Mouse (Mus musculus) bone marrow macrophage, adult 2 months (primary cell): Measurements from ENCODE around the gene Klk12. TPM values are rescaled to one million over a fixed set of nuclear protein-coding genes. Genes with fewer than 3 reads are reported as not detected.

Source experiments
- H3K27ac ChIP-seq: 2 replicates; pipeline ENCODE4 v1.5.1; 2012; ENCODE audit warnings: low read depth, low read length; ENCODE audit not compliant: insufficient read depth
- H3K4me1 ChIP-seq: 2 replicates; pipeline ENCODE4 v1.6.1; 2012; ENCODE audit warnings: low read length; ENCODE audit not compliant: control insufficient read depth, insufficient read depth
- H3K4me3 ChIP-seq: 2 replicates; pipeline ENCODE4 v1.5.1; 2012; ENCODE audit warnings: mild to moderate bottlenecking, low read length, moderate library complexity; ENCODE audit not compliant: insufficient read depth
- CTCF ChIP-seq: IDR thresholded peaks from 2 replicates; pipeline ENCODE4 v1.5.1; 2012; ENCODE audit warnings: low read depth, mild to moderate bottlenecking, low read length, moderate library complexity
- POLR2A ChIP-seq: IDR thresholded peaks from 2 replicates; pipeline ENCODE4 v1.6.1; 2012; ENCODE audit warnings: mild to moderate bottlenecking, low read depth, low read length, borderline replicate concordance
- polyA plus RNA-seq: library from polyadenylated mRNA; stranded (reverse); fragments of >200 nt; gene quantifications from 2 replicates; pipeline ENCODE4 v1.2.4, GENCODE M21; 2012; ENCODE audit not compliant: missing spikeins, insufficient read depth, insufficient read length

The Klk12 gene
- polyA plus RNA-seq, 1 experiment = not detected

GRCm38 (mm10) chr7:43789295-43789694, 20.6 kb downstream of the Klk12 start:
- TF ChIP-seq CTCF (no peak), POLR2A (no peak)
- no peak overlapping the region for H3K4me3 ChIP-seq
- H3K27ac ChIP-seq = no peak overlapping the region
- H3K4me1 ChIP-seq = no peaks in the 10 kb centered on the region

- Histone ChIP-seq H3K27ac (no peak within 1 kb of the TSS), H3K4me1 (0 out of 2 replicates have a peak, but pooled peaks cover 1% of the 10 kb centered on the region), H3K4me3 (no peak within 1 kb of the TSS)
- TF ChIP-seq CTCF (no peak), POLR2A (no peak)
Measured at GRCm38 (mm10) chr7:43791591-43791990, 22.9 kb downstream of the Klk12 start, which contains the start of gene Klk9. Gene Klk9, plus strand, starts transcription at chr7:43791891.

DNA sequence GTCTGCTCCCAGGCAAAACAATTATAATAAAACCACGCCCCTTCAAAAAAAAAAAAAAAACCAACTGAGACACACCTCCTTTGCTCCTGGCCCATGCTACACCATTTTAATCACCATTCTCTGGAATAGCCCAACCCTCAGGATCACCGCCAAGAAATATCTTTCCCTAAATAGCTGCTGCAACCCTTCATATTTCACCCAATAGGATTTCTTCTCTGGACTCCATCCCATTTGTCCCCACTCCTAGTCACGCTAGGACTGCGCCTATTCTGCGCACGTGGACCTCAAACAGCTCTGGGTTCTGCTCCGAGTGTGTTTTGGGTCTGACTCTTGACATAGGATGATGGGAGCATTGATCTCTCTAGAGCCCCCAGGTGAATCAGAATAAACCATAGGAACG, 27.7 kb downstream of the Klk12 start:
- H3K4me3 ChIP-seq = peak overlapping the region; percentile 62; the same call in 1 of the 2 replicates
- H3K4me1 ChIP-seq = 0 out of 2 replicates have a peak, but pooled peaks cover 4% of the 10 kb centered on the region
- no peak overlapping the region for H3K27ac ChIP-seq
- TF ChIP-seq POLR2A (no peak), CTCF (no peak)

- Histone ChIP-seq H3K27ac (no peak within 1 kb of the TSS), H3K4me3 (peak within 1 kb of the TSS; percentile 62), H3K4me1 (0 out of 2 replicates have a peak, but pooled peaks cover 4% of the 10 kb centered on the region)
- TF ChIP-seq CTCF = no peak
- TF ChIP-seq POLR2A = no peak
Measured at GRCm38 (mm10) chr7:43797333-43797769, 28.7 kb downstream of the Klk12 start, which contains the start of gene Klk8. Gene Klk8, plus strand, starts transcription at chr7:43797577.

DNA sequence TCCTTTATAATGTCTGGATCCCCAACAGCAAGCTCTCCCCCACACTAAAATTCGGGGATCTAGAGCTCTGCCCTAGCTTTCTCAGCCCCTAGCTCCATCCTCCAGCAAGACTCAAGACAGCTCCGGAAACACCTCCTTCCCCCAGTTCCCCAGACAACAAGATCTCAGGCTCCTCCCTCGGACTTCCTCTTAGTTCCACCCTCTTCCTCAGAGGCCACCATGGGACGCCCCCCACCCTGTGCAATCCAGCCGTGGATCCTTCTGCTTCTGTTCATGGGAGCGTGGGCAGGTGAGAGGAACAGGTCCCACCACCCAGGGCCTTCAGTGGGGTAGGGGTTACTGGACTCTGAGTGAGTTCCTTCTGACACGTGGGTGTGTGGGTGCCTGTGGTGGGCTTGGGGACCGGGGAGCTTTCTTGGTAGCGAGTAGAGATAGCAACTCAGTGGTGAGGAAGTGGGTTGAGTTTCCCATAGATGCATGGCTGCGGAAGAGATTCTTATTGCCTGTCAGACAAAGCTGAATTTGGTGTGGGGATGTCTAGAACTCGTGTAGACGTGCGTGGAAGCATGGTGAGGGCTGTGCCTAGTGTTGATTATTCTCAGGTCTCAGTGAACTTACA, 29.3 kb downstream of the Klk12 start:
- Histone ChIP-seq H3K4me3 (0 out of 2 replicates have a peak overlapping the region, but pooled peaks have one; percentile 62), H3K27ac (no peak overlapping the region), H3K4me1 (0 out of 2 replicates have a peak, but pooled peaks cover 4% of the 10 kb centered on the region)
- TF ChIP-seq POLR2A (no peak), CTCF (no peak)

- H3K27ac ChIP-seq = no peak overlapping the region
- H3K4me1 ChIP-seq = 0 out of 2 replicates have a peak, but pooled peaks cover 4% of the 10 kb centered on the region
- no peak overlapping the region for H3K4me3 ChIP-seq
- TF ChIP-seq CTCF (no peak), POLR2A (no peak)
Measured at GRCm38 (mm10) chr7:43799876-43800275, 31.2 kb downstream of the Klk12 start.

DNA sequence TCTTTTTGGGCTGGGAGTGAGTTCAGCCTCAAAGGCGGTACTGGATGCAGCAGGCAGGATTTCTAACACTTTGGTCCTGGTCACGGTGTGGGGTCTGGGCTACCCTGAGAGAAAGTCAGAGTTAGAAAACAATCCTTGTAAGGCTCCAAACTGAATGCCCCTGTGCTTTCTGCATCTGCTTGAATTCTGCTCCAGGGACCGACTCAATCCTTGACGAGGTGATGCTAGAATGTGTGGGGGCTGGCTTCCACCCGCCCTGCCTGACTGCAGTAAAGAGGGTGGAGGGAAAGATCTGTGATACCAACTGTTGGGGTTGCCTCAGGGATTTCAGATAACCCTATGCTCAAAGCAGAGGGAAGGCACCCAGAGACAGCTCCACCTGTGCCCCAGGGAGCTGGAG, 42.3 kb downstream of the Klk12 start, which contains the start of gene Klk7:
TSS of gene Klk7 (plus strand) at position 301 of the 400 bp plus-strand sequence.
- TF ChIP-seq CTCF (no peak), POLR2A (no peak)
- Histone ChIP-seq H3K4me1 (no peaks in the 10 kb centered on the region), H3K4me3 (no peak within 1 kb of the TSS), H3K27ac (no peak within 1 kb of the TSS)

GRCm38 (mm10) chr7:43815211-43815610, 46.5 kb downstream of the Klk12 start:
- Histone ChIP-seq H3K4me3 (no peak overlapping the region), H3K27ac (no peak overlapping the region), H3K4me1 (no peaks in the 10 kb centered on the region)
- TF ChIP-seq CTCF (no peak), POLR2A (no peak)

DNA sequence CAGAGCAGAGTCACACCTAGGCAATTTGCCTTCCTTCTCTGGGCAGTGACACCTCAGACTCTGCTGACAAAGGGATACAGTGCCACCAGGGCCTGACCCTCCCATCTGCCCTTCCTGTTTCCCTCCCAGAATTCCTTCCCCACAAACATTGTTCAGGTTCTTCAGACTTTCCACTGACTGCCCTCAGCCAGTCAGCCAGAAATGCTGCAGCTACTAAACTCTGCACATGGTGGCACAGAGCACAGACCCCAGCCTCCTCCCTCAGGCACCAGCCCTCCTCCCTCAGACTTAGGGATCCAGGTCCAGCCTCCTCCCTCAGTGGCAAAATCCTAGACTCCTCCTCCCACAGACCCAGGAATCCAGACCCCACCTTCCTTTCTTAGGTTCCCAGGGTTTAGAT, 48.0 kb downstream of the Klk12 start:
- Histone ChIP-seq H3K4me3 (no peak overlapping the region), H3K4me1 (no peaks in the 10 kb centered on the region), H3K27ac (no peak overlapping the region)
- TF ChIP-seq CTCF = no peak
- TF ChIP-seq POLR2A = no peak

DNA sequence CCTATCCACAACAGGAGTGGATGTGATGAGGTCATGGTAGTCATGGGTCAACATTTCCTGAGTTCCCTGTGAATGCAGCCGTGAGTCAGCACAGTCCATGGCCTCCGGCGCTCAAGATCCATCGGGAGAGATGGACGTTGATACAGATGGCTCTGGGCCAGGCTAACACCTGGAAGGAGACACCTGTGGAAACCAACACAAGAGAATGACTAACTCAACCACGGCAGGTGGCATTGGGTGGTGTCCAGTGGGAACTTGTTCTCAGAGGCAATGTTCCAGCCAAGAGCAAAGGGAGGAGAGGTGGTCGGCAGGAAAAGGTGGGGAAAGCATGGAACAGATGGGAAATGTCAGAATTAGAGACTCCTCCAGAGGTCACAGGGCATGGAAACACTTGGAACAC, 52.9 kb downstream of the Klk12 start:
- Histone ChIP-seq H3K4me1 (no peaks in the 10 kb centered on the region), H3K27ac (no peak overlapping the region), H3K4me3 (no peak overlapping the region)
- no peak for TF ChIP-seq POLR2A
- TF ChIP-seq CTCF = no peak

Other genes with a start within 250 kb of the Klk12 start
- 54.9 and 67.4 TPM in 2 replicates for gene Cd33, start 224.5 kb upstream of the Klk12 start, polyA plus RNA-seq
- 6.6 and 7.5 TPM in 2 replicates for gene Zfp658, start 206.6 kb upstream of the Klk12 start, polyA plus RNA-seq
- gene Zfp719, start 189.3 kb upstream of the Klk12 start, polyA plus RNA-seq = 4.7 and 5.5 TPM in 2 replicates
- gene Zfp819, start 161.7 kb upstream of the Klk12 start, polyA plus RNA-seq = not detected in 2 replicates
- gene Ceacam18, start 134.2 kb upstream of the Klk12 start, polyA plus RNA-seq = not detected in 2 replicates
- gene Siglece, start 108.7 kb upstream of the Klk12 start, polyA plus RNA-seq = 41.5 and 47.6 TPM in 2 replicates
- gene Ctu1, start 96.9 kb upstream of the Klk12 start, polyA plus RNA-seq = 4.7 and 7.7 TPM in 2 replicates
- gene Klk14, start 78.5 kb upstream of the Klk12 start, polyA plus RNA-seq = not detected in 2 replicates
- gene Klk13, start 56.3 kb upstream of the Klk12 start, polyA plus RNA-seq = not detected in 2 replicates
- not detected in 2 replicates for gene Klk11, start 5.7 kb downstream of the Klk12 start, polyA plus RNA-seq
- gene Klk10, start 12.1 kb downstream of the Klk12 start, polyA plus RNA-seq = not detected in 2 replicates
- not detected in 2 replicates for gene Klk9, start 23.0 kb downstream of the Klk12 start, polyA plus RNA-seq
- not detected in 2 replicates for gene Klk8, start 28.7 kb downstream of the Klk12 start, polyA plus RNA-seq
- not detected in 2 replicates for gene Klk7, start 42.4 kb downstream of the Klk12 start, polyA plus RNA-seq
- not detected in 2 replicates for gene Klk6, start 55.6 kb downstream of the Klk12 start, polyA plus RNA-seq
- gene Klk5, start 73.1 kb downstream of the Klk12 start, polyA plus RNA-seq = not detected in 2 replicates
- not detected in 2 replicates for gene Klk4, start 112.3 kb downstream of the Klk12 start, polyA plus RNA-seq
- not detected in 2 replicates for gene Klk15, start 164.8 kb downstream of the Klk12 start, polyA plus RNA-seq
- not detected in 2 replicates for gene Klk1b8, start 181.8 kb downstream of the Klk12 start, polyA plus RNA-seq
- gene Klk1b1, start 197.9 kb downstream of the Klk12 start, polyA plus RNA-seq = not detected in 2 replicates
- gene Klk1b9, start 207.2 kb downstream of the Klk12 start, polyA plus RNA-seq = not detected in 2 replicates
- gene Klk1b11, start 227.0 kb downstream of the Klk12 start, polyA plus RNA-seq = 1.4 and 2.8 TPM in 2 replicates
- gene Klk1b26, start 243.3 kb downstream of the Klk12 start, polyA plus RNA-seq = not detected in 2 replicates